Mouse (Mus musculus): Measurements from ENCODE around the gene Rad9b. TPM values are rescaled to one million over a fixed set of nuclear protein-coding genes. Genes with fewer than 3 reads are reported as not detected.

The Rad9b gene
- total and polyA plus RNA-seq, 3 experiments = 9.0 to 10.4 (median 10.3) TPM

DNA sequence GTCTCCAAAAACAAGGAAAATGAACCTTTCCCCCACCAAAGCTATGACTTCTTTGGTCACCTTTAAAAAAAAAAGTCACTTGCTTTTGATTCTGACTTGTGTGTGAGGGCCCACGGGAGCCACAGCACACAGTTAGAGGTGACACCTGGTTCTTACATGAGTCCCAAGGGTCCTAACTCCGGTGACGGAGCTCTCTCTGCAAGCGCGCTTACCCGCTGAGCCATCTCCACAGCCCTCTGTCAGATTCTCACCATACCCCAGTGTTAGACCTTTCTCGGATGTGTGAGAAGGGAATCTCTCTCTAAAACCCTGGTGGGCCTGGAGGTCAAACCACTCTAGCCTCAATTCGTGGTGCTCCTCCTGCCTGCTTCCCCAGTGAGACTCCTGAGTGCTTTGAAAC, 43.5 kb upstream of the Rad9b start:
- no peak overlapping the region for H3K27ac ChIP-seq (ENCODE audit: insufficient read depth, low read depth)
- peaks cover 45% of the 10 kb centered on the region for H3K79me2 ChIP-seq (replicated peaks; ENCODE audit: control insufficient read depth, extremely low read depth, insufficient read depth, poor library complexity, severe bottlenecking)
- dilution Hi-C loops (cut with MboI; ENCODE audit: extremely low pct_ligation_motif_present, extremely low pct_unique_long_range_greater_than_20kb, low sequenced_read_pairs) (no loop called here), in situ Hi-C loops (cut with MboI; ENCODE audit: low pct_ligation_motif_present, low pct_unique_long_range_greater_than_20kb, low sequenced_read_pairs) (no loop called here)
- H3K9me3 ChIP-seq (replicated peaks; ENCODE audit: low read length) = no peaks in the 10 kb centered on the region
- no peak for DNase-seq (ENCODE audit: extremely low read depth)
- H3K36me3 ChIP-seq (replicated peaks in 1 of 2; ENCODE audit: control insufficient read depth in 1 of 2, insufficient read depth in 1 of 2, low read length in 1 of 2) = peaks cover 52 to 75% of the 10 kb centered on the region in 2 experiments
- no peak overlapping the region for H3K4me3 ChIP-seq (replicated peaks in 1 of 3; ENCODE audit: low read depth in 2 of 3, low read length in 2 of 3, poor library complexity in 1 of 3)
- H3K4me1 ChIP-seq (ENCODE audit: control insufficient read depth in 1 of 2, insufficient read depth in 2 of 2) = peaks cover 2 to 48% of the 10 kb centered on the region in 2 experiments; a peak in 3 of 4 replicates
- no peaks in the 10 kb centered on the region for H3K27me3 ChIP-seq (replicated peaks)
- no peak overlapping the region for H3K4me2 ChIP-seq (ENCODE audit: insufficient read depth, low read depth, poor library complexity, severe bottlenecking)
- TF ChIP-seq ZMIZ1 (IDR thresholded peaks at IDR 0.05; ENCODE audit: low read depth, low read length) (no peak), PAX5 (IDR thresholded peaks at IDR 0.05; ENCODE audit: low read length) (no peak), MEF2A (IDR thresholded peaks at IDR 0.05; ENCODE audit: borderline replicate concordance, low read depth, low read length) (no peak), UBTF (IDR thresholded peaks at IDR 0.05; ENCODE audit: low read depth, low read length) (no peak), TBP (conservative IDR thresholded peaks at IDR 0.05; ENCODE audit: low read depth, low read length) (no peak), MAZ (IDR thresholded peaks at IDR 0.05; ENCODE audit: low read depth, low read length) (no peak), KAT2A (IDR thresholded peaks at IDR 0.05; ENCODE audit: insufficient replicate concordance, low read length) (no peak), TCF12 (IDR thresholded peaks at IDR 0.05; ENCODE audit: low read depth, low read length) (no peak), ZKSCAN1 (IDR thresholded peaks at IDR 0.05; ENCODE audit: borderline replicate concordance, low read depth, low read length) (no peak)
- H3K9ac ChIP-seq (ENCODE audit: insufficient read depth, low read depth) = no peak overlapping the region

DNA sequence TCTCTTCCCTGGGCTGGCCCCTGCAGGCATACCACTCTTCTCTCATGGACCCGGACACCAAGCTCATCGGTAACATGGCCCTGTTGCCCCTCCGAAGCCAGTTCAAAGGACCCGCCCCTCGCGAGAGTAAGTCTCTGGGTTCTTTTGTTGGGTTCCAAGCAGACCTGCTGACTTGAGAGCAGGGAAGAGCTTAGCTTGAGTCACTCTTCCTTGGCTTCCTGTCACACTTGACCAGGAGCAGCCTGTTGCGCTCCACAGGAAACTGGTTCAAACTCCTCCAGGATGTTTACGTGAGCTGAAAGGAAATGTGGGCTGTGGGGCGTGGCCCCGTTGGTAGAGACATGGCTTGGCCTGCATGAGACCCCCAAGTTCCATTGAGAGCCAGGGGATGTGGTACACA, 42.8 kb upstream of the Rad9b start:
- Histone ChIP-seq H3K4me3 (replicated peaks in 1 of 3; ENCODE audit: low read depth in 2 of 3, low read length in 2 of 3, poor library complexity in 1 of 3) (no peak overlapping the region), H3K9me3 (replicated peaks; ENCODE audit: low read length) (no peaks in the 10 kb centered on the region), H3K36me3 (replicated peaks in 1 of 2; ENCODE audit: control insufficient read depth in 1 of 2, insufficient read depth in 1 of 2, low read length in 1 of 2) (peaks cover 44 to 68% of the 10 kb centered on the region in 2 experiments), H3K27ac (ENCODE audit: insufficient read depth, low read depth) (no peak overlapping the region), H3K4me1 (ENCODE audit: control insufficient read depth in 1 of 2, insufficient read depth in 2 of 2) (peaks cover 2 to 48% of the 10 kb centered on the region in 2 experiments; a peak in 3 of 4 replicates), H3K9ac (ENCODE audit: insufficient read depth, low read depth) (no peak overlapping the region), H3K79me2 (replicated peaks; ENCODE audit: control insufficient read depth, extremely low read depth, insufficient read depth, poor library complexity, severe bottlenecking) (peaks cover 49% of the 10 kb centered on the region), H3K27me3 (replicated peaks) (no peaks in the 10 kb centered on the region), H3K4me2 (ENCODE audit: insufficient read depth, low read depth, poor library complexity, severe bottlenecking) (no peak overlapping the region)
- DNase-seq (ENCODE audit: extremely low read depth) = no peak
- dilution Hi-C loops (cut with MboI; ENCODE audit: extremely low pct_ligation_motif_present, extremely low pct_unique_long_range_greater_than_20kb, low sequenced_read_pairs) (no loop called here), in situ Hi-C loops (cut with MboI; ENCODE audit: low pct_ligation_motif_present, low pct_unique_long_range_greater_than_20kb, low sequenced_read_pairs) (no loop called here)
- TF ChIP-seq HCFC1 (IDR thresholded peaks at IDR 0.05; ENCODE audit: low read depth, low read length) (no peak), PAX5 (IDR thresholded peaks at IDR 0.05; ENCODE audit: low read length) (no peak), MAFK (IDR thresholded peaks at IDR 0.05; ENCODE audit: insufficient replicate concordance, low read length) (no peak)

DNA sequence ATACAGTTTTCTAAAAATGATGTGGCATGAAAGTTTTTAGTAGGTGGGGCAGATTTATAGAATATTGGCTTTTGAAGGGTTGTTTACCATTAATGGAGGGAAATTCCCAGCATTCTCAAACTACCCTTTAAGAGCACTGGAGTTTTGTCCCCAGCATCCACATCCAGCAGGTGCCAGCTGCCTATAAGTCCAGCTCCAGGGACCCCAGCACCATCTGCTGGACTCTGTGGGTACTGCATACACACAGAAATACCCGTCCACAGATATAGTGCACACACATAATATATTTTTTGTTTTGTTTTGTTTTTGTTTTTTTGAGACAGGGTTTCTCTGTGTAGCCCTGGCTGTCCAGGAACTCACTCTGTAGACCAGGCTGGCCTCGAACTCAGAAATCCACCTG, 39.9 kb upstream of the Rad9b start:
- dilution Hi-C loops (cut with MboI; ENCODE audit: extremely low pct_ligation_motif_present, extremely low pct_unique_long_range_greater_than_20kb, low sequenced_read_pairs) (no loop called here), in situ Hi-C loops (cut with MboI; ENCODE audit: low pct_ligation_motif_present, low pct_unique_long_range_greater_than_20kb, low sequenced_read_pairs) (no loop called here)
- H3K4me2 ChIP-seq (ENCODE audit: insufficient read depth, low read depth, poor library complexity, severe bottlenecking) = no peak overlapping the region
- no peak overlapping the region for H3K4me3 ChIP-seq (replicated peaks in 1 of 3; ENCODE audit: low read depth in 2 of 3, low read length in 2 of 3, poor library complexity in 1 of 3)
- H3K9ac ChIP-seq (ENCODE audit: insufficient read depth, low read depth) = no peak overlapping the region
- no peaks in the 10 kb centered on the region for H3K27me3 ChIP-seq (replicated peaks)
- peak; percentile 73 for DNase-seq (ENCODE audit: extremely low read depth)
- peaks cover 2 to 40% of the 10 kb centered on the region in 2 experiments; a peak in 3 of 4 replicates for H3K4me1 ChIP-seq (ENCODE audit: control insufficient read depth in 1 of 2, insufficient read depth in 2 of 2)
- H3K27ac ChIP-seq (ENCODE audit: insufficient read depth, low read depth) = no peak overlapping the region
- peaks cover 46% of the 10 kb centered on the region for H3K79me2 ChIP-seq (replicated peaks; ENCODE audit: control insufficient read depth, extremely low read depth, insufficient read depth, poor library complexity, severe bottlenecking)
- no peak for TF ChIP-seq ELF1 (IDR thresholded peaks at IDR 0.05; ENCODE audit: low read depth, low read length)
- no peak for TF ChIP-seq ETS1 (conservative IDR thresholded peaks at IDR 0.05; ENCODE audit: low read depth, low read length)
- TF ChIP-seq JUN (IDR thresholded peaks at IDR 0.05; ENCODE audit: insufficient read depth, low read depth, low read length) = no peak
- no peak for TF ChIP-seq NELFE (IDR thresholded peaks at IDR 0.05; ENCODE audit: low read depth, low read length)
- no peak for TF ChIP-seq E2F4 (IDR thresholded peaks at IDR 0.05; ENCODE audit: insufficient replicate concordance, low read depth, low read length)
- TF ChIP-seq BHLHE40 (IDR thresholded peaks at IDR 0.05; ENCODE audit: low read depth, low read length) = no peak
- TF ChIP-seq ZNF384 (IDR thresholded peaks at IDR 0.05; ENCODE audit: low read depth, low read length) = no peak
- TF ChIP-seq NRF1 (IDR thresholded peaks at IDR 0.05; ENCODE audit: low read depth, low read length) = no peak
- TF ChIP-seq PAX5 (IDR thresholded peaks at IDR 0.05; ENCODE audit: low read length) = no peak
- TF ChIP-seq MXI1 (IDR thresholded peaks at IDR 0.05; ENCODE audit: low read depth, low read length) = no peak
- TF ChIP-seq MAX (IDR thresholded peaks at IDR 0.05; ENCODE audit: low read length) = no peak
- peak; percentile 67 for TF ChIP-seq RAD21 (IDR thresholded peaks at IDR 0.05; ENCODE audit: low read depth, low read length)
- no peak for TF ChIP-seq MAFK (IDR thresholded peaks at IDR 0.05; ENCODE audit: insufficient replicate concordance, low read length)
- TF ChIP-seq SMC3 (IDR thresholded peaks at IDR 0.05; ENCODE audit: low read depth, low read length) = peak; percentile 54
- no peak for TF ChIP-seq ZC3H11A (IDR thresholded peaks at IDR 0.05; ENCODE audit: low read depth, low read length)
- TF ChIP-seq CTCF (conservative IDR thresholded peaks at IDR 0.05 in 1 of 2, IDR thresholded peaks at IDR 0.05 in 1 of 2; ENCODE audit: low read depth in 2 of 2, low read length in 2 of 2) = peak; percentile 69 to 78
- TF ChIP-seq TCF12 (IDR thresholded peaks at IDR 0.05; ENCODE audit: low read depth, low read length) = no peak
- no peaks in the 10 kb centered on the region for H3K9me3 ChIP-seq (replicated peaks; ENCODE audit: low read length)
- peaks cover 25 to 39% of the 10 kb centered on the region in 2 experiments for H3K36me3 ChIP-seq (replicated peaks in 1 of 2; ENCODE audit: control insufficient read depth in 1 of 2, insufficient read depth in 1 of 2, low read length in 1 of 2)
